Mouse (Mus musculus): ENCODE results near the gene Abr.

DNA sequence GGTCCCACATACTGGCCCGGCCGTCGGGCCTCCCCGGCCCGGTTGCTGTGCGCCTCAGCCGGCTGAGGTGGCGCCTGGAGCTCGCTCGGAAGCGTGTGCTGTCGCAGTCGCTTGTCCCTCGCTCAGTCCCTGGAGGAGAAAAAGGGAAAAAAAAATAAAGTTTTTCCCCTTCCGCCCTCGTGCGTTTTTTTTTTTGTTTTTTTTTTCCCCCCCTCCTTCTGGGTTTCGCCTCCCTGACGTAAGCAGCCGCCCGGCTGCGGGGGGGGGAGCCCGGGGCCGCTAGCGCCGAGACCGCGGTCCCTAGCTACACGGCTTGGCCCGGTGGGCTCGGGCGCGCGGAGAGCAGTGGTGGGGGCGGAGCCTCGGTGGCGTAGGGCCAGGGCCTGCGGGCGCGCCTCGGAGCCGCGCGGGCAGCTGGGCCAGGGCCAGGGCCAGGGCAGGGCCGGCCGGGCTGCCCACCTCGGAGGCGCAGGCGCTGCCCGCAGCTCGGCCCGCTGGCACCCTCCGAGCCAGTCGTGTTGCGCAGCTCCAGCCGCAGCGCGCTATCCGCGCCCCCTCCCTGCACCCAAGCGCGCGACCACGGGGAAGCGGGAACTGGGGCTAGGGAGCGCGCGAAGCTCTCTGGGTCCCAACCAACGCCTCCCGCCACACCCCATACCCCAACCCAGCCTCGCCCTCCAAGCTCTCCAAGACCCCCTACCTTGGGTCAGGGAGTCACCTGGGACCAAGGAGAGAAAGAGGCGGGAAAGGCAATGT lies 1.3 kb upstream of the Abr start:
- TF ChIP-seq POLR2A (IDR thresholded peaks at IDR 0.05; ENCODE audit: insufficient read length, low read depth) (peak; percentile 80), REST (IDR thresholded peaks at IDR 0.05; ENCODE audit: insufficient read depth, insufficient read length) (no peak), USF1 (IDR thresholded peaks at IDR 0.05; ENCODE audit: low read depth) (no peak), MYOG (IDR thresholded peaks at IDR 0.05; ENCODE audit: control insufficient read depth in 1 of 3, insufficient read depth in 1 of 3, insufficient read length in 2 of 3, low read depth in 2 of 3) (peak in 1 of 3 experiments; percentile 48), E2F4 (IDR thresholded peaks at IDR 0.05; ENCODE audit: insufficient read depth) (no peak), CEBPB (IDR thresholded peaks at IDR 0.05; ENCODE audit: insufficient read depth, poor library complexity, severe bottlenecking) (no peak), MAX (IDR thresholded peaks at IDR 0.05; ENCODE audit: low read depth) (no peak), TCF12 (IDR thresholded peaks at IDR 0.05; ENCODE audit: insufficient read depth, poor library complexity, severe bottlenecking) (no peak), TCF3 (IDR thresholded peaks at IDR 0.05; ENCODE audit: insufficient read length, low read depth) (no peak), POLR2AphosphoS2 (IDR thresholded peaks at IDR 0.05; ENCODE audit: insufficient read length, low read depth) (peak; percentile 54)
